ENCODE assay signal across 12 mouse cellular contexts in genomic region chr4:46555762-46556161, GRCm38 (mm10). TPM values are rescaled to one million over a fixed set of nuclear protein-coding genes. Genes with fewer than 3 reads are reported as not detected.
DNase-seq lines count a peak whose midpoint lies in the region; ATAC-seq and TF ChIP-seq lines count a peak whose summit lies in the region.
"Had no signal": no experiment of that assay in that cellular context is flagged by ENCODE, and none has a peak within 500 bp of the region (broad histone marks: within the 10 kb centered on the region; RNA-seq: fewer than 3 reads in every experiment).

No protein-coding gene starts in this region.

- peak overlapping the region; percentile 69 for H3K27ac ChIP-seq in spleen, adult 2 months (ENCODE audit: insufficient read depth, low read length)
- H3K27ac ChIP-seq in intestine, postnatal 0 days (ENCODE audit: low read depth, low read length): peak overlapping the region; percentile 92
- peak overlapping the region; percentile 84 for H3K27ac ChIP-seq in stomach, postnatal 0 days (replicated peaks)
- no peak overlapping the region for H3K27ac ChIP-seq in layer of hippocampus, adult 2 months
- H3K27ac ChIP-seq: heart, embryonic 13.5 days; limb, embryonic 10.5 days; midbrain, embryonic 12.5 days; neural tube, embryonic 13.5 days had no signal

- WGBS in spleen, adult 2 months: 47% methylated on average over 9 of the region's 9 CpGs
- WGBS in intestine, postnatal 0 days: 37% methylated on average over 9 of the region's 9 CpGs
- 51% methylated on average over 9 of the region's 9 CpGs for WGBS in stomach, postnatal 0 days

- TF ChIP-seq POLR2A in spleen, adult 2 months (IDR thresholded peaks at IDR 0.05; ENCODE audit: low read depth, low read length): no peak

- 0 out of 2 replicates have a peak overlapping the region, but pooled peaks have one; percentile 24 for H3K4me2 ChIP-seq in intestine, postnatal 0 days (replicated peaks; ENCODE audit: low read depth)
- no peak overlapping the region for H3K4me2 ChIP-seq in stomach, postnatal 0 days (replicated peaks; ENCODE audit: low read depth)
- H3K4me2 ChIP-seq: heart, embryonic 13.5 days; midbrain, embryonic 12.5 days; neural tube, embryonic 13.5 days had no signal

- peak in 1 of 2 experiments; percentile 28 for DNase-seq in spleen, adult 2 months (ENCODE audit: low read depth in 1 of 2, low spot score in 2 of 2)
- no peak for DNase-seq in spleen, postnatal 4 days (ENCODE audit: low spot score in 2 of 2)
- DNase-seq in lung, postnatal 4 days: peak; percentile 57 to 65
- DNase-seq in stomach, postnatal 0 days (ENCODE audit: low spot score): peak; percentile 81
- DNase-seq in cerebellum, adult 9-10 months: no peak
- DNase-seq in layer of hippocampus, adult 2 months (ENCODE audit: low spot score in 2 of 2): no peak
- DNase-seq in cerebellum, adult 11-12 months: no peak

- ATAC-seq in intestine, postnatal 0 days: peak; percentile 53
- peak; percentile 54 for ATAC-seq in stomach, postnatal 0 days (ENCODE audit: low FRiP score, low TSS enrichment)

- peaks cover 3% of the 10 kb centered on the region for H3K36me3 ChIP-seq in spleen, adult 2 months (ENCODE audit: control insufficient read depth, insufficient read depth, low read length)
- peaks cover 13% of the 10 kb centered on the region for H3K36me3 ChIP-seq in intestine, postnatal 0 days (ENCODE audit: control insufficient read depth, insufficient read depth)
- no peaks in the 10 kb centered on the region for H3K36me3 ChIP-seq in stomach, postnatal 0 days (ENCODE audit: control insufficient read depth, insufficient read depth, low read length)
- H3K36me3 ChIP-seq: heart, embryonic 13.5 days; limb, embryonic 10.5 days; midbrain, embryonic 12.5 days; neural tube, embryonic 13.5 days had no signal

- TF ChIP-seq CTCF in spleen, adult 2 months (IDR thresholded peaks at IDR 0.05; ENCODE audit: extremely low read depth, insufficient read depth, insufficient read length, insufficient replicate concordance): no peak
- no peak for TF ChIP-seq CTCF in intestine, postnatal 0 days (IDR thresholded peaks at IDR 0.05; ENCODE audit: low read depth)
- TF ChIP-seq CTCF in stomach, postnatal 0 days (IDR thresholded peaks at IDR 0.05; ENCODE audit: low read depth): no peak
- TF ChIP-seq CTCF in layer of hippocampus, adult 2 months (conservative IDR thresholded peaks at IDR 0.05): no peak

- H3K4me1 ChIP-seq in spleen, adult 2 months (ENCODE audit: control insufficient read depth, insufficient read depth, insufficient read length): peaks cover 39% of the 10 kb centered on the region
- H3K4me1 ChIP-seq in intestine, postnatal 0 days (replicated peaks; ENCODE audit: control insufficient read depth, insufficient read depth, low read length): peaks cover 18% of the 10 kb centered on the region; the same call in 1 of the 2 replicates
- H3K4me1 ChIP-seq in stomach, postnatal 0 days (replicated peaks; ENCODE audit: control insufficient read depth, insufficient read depth): 0 out of 2 replicates have a peak, but pooled peaks cover 2% of the 10 kb centered on the region
- H3K4me1 ChIP-seq: midbrain, embryonic 12.5 days; neural tube, embryonic 13.5 days had no signal

- no peaks in the 10 kb centered on the region for H3K27me3 ChIP-seq in spleen, adult 2 months (ENCODE audit: control insufficient read depth, insufficient read depth, low read length)
- H3K27me3 ChIP-seq in intestine, postnatal 0 days (replicated peaks; ENCODE audit: control insufficient read depth, insufficient read depth, low read length): no peaks in the 10 kb centered on the region
- H3K27me3 ChIP-seq in stomach, postnatal 0 days (ENCODE audit: control insufficient read depth, insufficient read depth, low read length): no peaks in the 10 kb centered on the region
- H3K27me3 ChIP-seq: midbrain, embryonic 12.5 days; neural tube, embryonic 13.5 days had no signal

- H3K9me3 ChIP-seq in intestine, postnatal 0 days (ENCODE audit: control insufficient read depth): no peaks in the 10 kb centered on the region
- no peaks in the 10 kb centered on the region for H3K9me3 ChIP-seq in stomach, postnatal 0 days (ENCODE audit: control insufficient read depth, low read length)
- H3K9me3 ChIP-seq: heart, embryonic 13.5 days; limb, embryonic 10.5 days; neural tube, embryonic 13.5 days had no signal

- no peak for TF ChIP-seq EP300 in stomach, postnatal 0 days (optimal IDR thresholded peaks at IDR 0.05)

- H3K4me3 ChIP-seq in spleen, adult 2 months (ENCODE audit: extremely low read depth, insufficient read depth, insufficient read length): no peak overlapping the region
- no peak overlapping the region for H3K4me3 ChIP-seq in intestine, postnatal 0 days (ENCODE audit: low read depth, low read length)
- H3K4me3 ChIP-seq in stomach, postnatal 0 days (ENCODE audit: low read depth, low read length): no peak overlapping the region
- H3K4me3 ChIP-seq in layer of hippocampus, adult 2 months: no peak overlapping the region
- H3K4me3 ChIP-seq: heart, embryonic 13.5 days; limb, embryonic 10.5 days; midbrain, embryonic 12.5 days; neural tube, embryonic 13.5 days had no signal

- no peak overlapping the region for H3K9ac ChIP-seq in intestine, postnatal 0 days (ENCODE audit: low read depth, low read length)
- H3K9ac ChIP-seq in stomach, postnatal 0 days (ENCODE audit: low read length): no peak overlapping the region
- H3K9ac ChIP-seq: heart, embryonic 13.5 days; midbrain, embryonic 12.5 days; neural tube, embryonic 13.5 days had no signal

RNA-seq across cellular contexts. Expression of gene Trim14, which starts 19.8 kb away (rescaled TPM):
- 26.9 and 45.0 TPM in 2 replicates for polyA plus RNA-seq in spleen, adult 2 months (2012; rRNA removed)
- polyA plus RNA-seq in intestine, postnatal 0 days (2015; fragmentation: Nextera tagmentation; extraction: Ambion mirVana): 14.1 and 15.7 TPM in 2 replicates
- 4.0 and 4.5 TPM in 2 replicates for polyA plus RNA-seq in stomach, postnatal 0 days (2015; fragmentation: Nextera tagmentation; extraction: Ambion mirVana)
- 1 to 10 TPM in 1 of 2 experiments, under 1 TPM in 1; 0.93 to 1.2 TPM for total RNA-seq in layer of hippocampus, adult 2 months (2021)

RNA-seq across cellular contexts. Expression of gene Coro2a, which starts 46.2 kb away (rescaled TPM):
- 36.0 and 51.3 TPM in 2 replicates for polyA plus RNA-seq in spleen, adult 2 months (2012; rRNA removed)
- 53.0 and 59.7 TPM in 2 replicates for polyA plus RNA-seq in intestine, postnatal 0 days (2015; fragmentation: Nextera tagmentation; extraction: Ambion mirVana)
- 16.7 and 17.2 TPM in 2 replicates for polyA plus RNA-seq in stomach, postnatal 0 days (2015; fragmentation: Nextera tagmentation; extraction: Ambion mirVana)
- total RNA-seq in layer of hippocampus, adult 2 months (2021): 10 to 100 TPM; 15.6 to 16.1 TPM

Comparison
In these comparisons a context has a peak if more than half of its experiments do, and no peak if none do; other contexts are left out.
1. DNase-seq: peak in lung, postnatal 4 days (2 of 2) and stomach, postnatal 0 days (single experiment); none in spleen, postnatal 4 days (0 of 2), cerebellum, adult 9-10 months (single experiment), layer of hippocampus, adult 2 months (0 of 2) and cerebellum, adult 11-12 months (single experiment).